Mouse (Mus musculus) NIH3T3 (cell line): ENCODE results near the gene Sufu.

Source experiments
- DNase-seq: peaks from one replicate; pipeline ENCODE4 v3.0.0-alpha.2; 2012; ENCODE audit warnings: low read depth

Gene Sufu

DNA sequence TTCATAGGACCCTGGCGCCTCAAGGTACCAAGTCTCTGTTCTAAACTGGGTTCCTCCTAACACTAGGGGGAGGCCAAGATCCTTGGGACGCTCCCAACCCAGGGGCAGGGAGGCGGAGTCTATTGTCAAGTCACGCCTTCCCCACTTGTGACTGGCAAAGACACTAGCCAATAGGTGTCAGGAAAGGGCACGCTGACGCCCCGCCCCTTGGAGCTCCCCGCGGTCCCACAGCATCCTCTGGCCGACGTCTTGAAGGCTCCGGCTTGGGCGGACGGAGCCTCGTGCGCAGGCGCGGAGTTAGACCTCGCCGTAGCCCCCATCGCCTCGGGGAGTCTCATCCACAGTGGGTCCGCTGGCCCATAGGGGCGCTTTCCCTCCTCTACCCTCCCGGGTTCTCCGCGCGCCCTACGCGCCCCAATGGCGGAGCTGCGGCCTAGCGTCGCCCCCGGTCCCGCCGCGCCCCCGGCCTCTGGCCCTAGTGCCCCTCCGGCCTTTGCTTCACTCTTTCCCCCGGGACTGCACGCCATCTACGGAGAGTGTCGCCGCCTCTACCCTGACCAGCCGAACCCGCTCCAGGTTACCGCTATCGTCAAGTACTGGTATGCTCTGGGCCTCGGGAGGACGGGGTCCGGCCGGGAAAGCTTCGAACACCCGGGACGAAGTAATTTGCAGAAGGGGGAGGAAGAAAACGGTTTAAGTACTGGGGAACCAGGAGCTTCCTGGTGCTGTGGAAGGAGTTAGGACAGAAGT lies at the start of gene Sufu:
Gene Sufu (plus strand): TSS at position 211 of the 750 bp plus-strand sequence.
- peak; percentile 100 for DNase-seq

DNA sequence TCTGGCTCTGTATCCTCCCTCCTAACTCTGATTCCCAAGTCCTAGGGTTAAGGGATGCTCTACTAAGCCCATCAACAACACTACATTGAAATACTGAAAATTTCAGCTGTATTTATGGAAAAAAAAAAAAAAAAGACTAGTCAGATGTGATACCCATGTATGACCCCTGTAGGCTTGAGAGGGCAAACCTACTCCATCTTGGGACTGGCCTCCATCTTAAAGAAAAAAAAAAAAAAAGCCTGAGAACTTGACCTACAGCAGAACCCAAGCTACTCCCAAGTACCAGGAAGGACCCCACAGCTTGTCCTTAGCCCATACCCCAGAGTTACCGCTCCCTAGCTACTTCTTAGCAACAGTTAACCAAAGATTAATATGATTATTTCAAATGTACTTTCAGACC lies 49.5 kb upstream of the Sufu start:
- no peak for DNase-seq

DNA sequence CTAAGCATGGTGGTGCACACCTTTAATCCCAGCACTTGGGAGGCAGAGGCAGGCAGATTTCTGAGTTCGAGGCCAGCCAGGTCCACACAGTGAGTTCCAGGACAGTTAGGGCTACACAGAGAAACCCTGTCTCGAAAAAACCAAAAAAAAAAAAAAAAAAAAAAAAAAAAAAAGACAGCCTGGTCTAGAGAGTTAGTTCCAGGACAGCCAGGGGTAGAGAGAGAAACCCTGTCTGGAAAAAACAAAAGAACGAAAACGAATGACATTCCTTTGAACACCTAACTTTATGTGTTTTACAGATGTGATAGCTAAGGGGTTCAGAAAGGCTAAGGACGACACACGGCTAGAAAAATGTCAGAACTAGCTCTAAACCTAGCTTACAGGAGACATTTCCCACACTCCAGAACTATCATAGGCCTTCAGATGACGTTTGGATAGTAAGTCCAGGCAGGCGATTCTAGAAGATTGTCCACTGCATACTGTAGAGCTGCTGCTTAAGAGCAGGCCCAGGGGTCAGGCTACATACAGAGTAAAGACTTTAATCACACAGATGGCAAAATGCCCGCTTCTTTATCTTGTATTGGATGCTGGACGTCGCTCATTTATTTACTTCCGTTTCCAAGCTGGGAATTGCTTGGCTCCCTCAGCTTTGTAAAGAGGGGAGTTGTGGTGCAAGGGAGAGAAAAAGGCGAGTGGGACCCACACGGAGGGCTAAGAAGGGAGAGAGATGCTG lies 48.6 kb upstream of the Sufu start:
- peak; percentile 63 for DNase-seq

DNA sequence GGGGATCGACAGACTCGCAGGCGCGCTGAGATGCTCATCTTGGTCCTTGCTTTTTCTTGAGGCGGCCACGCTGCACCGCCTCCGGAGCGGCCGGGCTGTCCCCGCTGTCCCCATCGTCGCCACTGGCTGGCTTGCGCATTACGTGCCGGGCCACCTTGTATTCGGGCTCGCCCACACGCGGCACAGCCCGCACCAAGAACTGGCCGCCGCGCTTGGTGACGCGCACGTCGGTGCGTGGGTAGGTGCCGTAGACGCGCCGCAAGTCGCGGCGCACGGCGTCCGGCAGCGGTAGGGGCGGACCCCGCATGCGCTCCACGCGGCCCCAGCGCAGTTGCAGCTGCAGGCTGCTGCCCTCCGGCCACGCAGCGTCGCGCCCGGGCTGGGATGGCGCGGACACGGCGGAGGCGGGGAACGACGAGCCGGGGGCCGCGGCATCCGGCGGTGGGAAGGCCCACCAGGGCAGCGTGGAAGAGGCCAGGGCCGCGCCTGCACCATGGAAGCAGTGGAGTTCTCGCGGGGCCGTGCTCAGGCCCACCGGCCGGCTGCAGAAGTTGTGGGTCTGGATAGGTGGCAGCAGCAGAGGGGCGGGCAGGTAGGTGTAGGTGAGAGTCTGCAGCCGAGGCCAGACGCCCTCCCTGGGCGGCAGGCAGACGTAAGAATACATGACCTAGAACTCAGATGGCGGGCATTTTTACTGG lies 47.8 kb upstream of the Sufu start:
- peak; percentile 87 for DNase-seq

DNA sequence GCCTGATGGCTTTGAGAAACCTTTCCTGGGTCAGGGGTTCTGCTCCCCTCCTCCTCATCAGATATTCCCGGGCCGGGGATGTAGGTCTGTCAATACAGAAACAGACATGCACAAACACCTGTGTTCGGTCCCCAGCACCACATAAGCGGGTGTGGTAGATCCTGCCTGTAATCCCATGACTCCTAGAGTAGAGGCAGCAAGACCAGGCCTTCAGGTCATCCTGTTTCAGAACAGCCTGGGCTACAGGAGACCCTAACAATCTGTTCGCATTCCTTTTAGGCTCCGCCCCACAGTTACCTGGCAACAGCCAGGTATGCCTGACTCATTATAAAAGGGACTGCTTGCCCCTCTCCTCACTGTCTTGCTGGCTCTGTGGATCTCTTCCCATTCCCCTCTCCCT lies 47.1 kb upstream of the Sufu start:
- no peak for DNase-seq

DNA sequence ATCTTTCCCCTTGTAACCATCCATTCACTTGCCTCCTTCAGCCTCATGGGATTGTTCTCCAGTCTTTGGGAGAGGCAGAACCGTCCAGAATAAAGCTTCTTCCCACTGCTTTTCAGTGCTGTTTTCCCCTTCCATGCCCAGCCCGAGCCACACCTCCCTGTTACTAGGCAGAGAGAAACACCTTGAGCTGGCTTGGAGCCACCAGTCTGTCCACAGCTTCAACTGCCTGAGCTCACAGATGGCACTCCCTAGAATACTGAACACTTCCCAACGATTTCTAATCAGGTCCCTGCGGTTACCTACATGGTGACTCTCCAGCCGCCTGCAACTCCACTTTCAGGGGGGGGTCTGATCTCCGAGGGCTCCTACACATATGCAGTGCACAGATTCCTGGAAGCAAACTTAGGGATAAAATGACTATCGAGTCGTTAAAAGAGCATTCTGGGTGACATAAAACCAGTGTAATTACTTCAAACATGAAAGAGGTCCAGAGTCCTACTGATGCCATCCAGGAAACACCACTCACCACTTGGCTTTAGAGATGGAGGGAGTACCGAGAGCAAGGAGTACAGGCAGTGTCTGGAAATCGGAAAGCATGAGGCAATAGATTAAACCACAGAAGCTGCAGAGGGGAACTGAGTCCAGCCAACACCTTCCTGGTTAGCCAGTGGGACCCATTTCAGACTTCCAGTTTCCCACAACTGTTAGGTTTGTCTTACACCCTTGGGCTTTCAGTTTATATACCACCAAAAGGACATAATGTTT lies 46.3 kb upstream of the Sufu start, which contains the start of gene 2310034G01Rik:
Gene 2310034G01Rik (minus strand): TSS at position 135 of the 765 bp plus-strand sequence.
- DNase-seq = no peak

DNA sequence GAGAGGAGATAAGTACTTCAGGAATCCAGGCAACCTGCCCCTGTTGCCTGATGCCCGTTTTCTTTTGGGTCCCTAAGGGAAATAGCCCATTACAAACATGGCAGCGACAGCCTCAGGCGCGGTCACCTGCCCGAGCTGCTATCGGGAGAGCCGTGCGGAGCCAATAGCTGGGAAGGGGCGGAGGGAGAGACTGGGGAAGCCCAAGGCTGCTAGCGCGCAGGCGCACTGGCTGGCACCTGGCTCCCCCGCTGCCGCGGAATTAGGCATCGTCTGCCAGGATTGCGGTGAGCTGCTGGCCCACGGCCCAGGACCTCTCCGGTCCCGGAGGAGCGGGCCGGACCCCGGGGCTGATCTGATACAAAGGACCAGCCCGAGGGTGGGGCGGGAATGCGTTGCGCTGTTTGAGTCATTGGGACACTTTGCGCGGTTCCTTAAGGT lies 40.0 kb upstream of the Sufu start:
- DNase-seq = peak; percentile 71

DNA sequence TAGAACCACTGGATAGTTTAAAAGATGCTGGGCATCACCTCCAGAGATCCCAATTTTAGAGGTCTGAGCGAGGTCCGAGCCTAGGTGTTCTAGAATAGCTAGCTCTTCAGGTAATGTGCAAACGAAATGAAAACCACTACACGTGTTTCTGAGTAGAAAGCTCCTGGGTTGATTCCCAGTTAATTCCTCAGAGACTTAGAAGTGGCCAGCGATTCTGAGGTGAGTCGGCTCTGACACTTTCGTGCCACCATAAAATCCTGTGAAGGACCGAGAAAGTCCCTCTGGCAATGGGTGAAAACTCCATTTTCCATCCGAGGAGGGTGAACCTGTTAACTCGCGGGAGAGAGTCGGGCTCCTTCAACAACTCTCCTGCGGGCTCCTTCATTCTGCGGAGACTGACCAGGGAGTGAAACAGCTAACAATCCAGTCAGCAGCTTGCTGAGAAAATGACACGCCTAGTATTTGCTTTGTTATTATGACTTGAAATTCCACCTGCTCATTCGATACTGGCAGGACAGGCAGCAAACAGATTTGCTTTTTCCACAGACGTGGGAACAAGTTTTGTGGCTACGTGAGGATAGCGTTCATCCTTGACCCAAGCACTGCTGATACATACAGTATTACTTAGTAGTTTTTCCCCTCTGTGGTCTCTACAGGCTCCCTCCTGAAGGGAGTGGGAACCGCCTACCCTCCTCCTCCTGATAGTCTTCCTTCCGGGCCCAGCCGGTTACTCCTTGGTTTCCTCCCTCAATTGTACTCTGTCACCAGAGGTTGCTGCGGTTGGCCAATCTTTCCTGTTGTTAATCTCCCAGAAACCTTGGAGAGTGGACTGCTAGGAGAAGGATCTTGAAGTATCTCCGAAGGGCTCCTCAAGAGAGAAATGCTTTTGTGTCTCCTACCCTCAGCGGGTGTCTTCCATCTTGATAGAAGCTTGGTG lies 39.1 kb upstream of the Sufu start:
- no peak for DNase-seq

DNA sequence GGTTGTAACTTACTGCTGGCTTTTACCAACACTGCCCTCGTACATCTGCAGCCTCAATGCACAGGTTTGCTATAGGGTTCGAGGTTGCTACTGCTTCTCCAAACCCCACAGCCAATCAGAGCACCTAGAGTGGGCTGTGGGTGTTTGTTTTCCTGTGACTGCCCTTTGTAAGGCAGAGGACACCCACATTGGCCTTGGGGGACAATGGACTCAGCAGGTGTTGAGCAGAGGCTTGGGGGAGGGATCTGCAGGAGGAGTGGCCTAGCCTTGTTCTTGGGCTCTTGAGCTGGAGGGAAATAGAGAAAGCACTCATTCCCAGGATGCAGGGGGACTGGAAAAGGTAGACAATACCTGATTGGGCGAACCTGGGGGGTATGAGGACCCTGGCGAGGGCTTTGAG lies 38.3 kb upstream of the Sufu start:
- DNase-seq = no peak

DNA sequence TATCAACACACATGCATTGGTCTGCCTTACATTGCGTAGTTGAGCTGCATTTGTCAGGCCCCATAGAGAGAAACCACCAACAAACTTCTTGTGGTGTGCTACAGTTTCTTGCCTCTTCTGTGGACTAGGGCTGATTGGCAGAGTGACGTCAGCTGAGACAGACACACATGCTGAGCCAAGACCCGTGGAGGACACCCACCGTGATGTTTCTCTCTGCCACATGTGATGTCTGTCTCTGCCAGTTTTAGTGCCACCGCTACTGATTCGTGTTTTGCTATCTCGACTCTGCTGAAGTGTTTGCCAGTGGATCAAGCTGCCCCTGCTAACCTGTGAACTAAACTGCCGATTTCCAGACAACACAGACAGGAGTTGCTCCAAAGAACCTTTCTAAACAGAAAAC lies 34.6 kb upstream of the Sufu start:
- no peak for DNase-seq

DNA sequence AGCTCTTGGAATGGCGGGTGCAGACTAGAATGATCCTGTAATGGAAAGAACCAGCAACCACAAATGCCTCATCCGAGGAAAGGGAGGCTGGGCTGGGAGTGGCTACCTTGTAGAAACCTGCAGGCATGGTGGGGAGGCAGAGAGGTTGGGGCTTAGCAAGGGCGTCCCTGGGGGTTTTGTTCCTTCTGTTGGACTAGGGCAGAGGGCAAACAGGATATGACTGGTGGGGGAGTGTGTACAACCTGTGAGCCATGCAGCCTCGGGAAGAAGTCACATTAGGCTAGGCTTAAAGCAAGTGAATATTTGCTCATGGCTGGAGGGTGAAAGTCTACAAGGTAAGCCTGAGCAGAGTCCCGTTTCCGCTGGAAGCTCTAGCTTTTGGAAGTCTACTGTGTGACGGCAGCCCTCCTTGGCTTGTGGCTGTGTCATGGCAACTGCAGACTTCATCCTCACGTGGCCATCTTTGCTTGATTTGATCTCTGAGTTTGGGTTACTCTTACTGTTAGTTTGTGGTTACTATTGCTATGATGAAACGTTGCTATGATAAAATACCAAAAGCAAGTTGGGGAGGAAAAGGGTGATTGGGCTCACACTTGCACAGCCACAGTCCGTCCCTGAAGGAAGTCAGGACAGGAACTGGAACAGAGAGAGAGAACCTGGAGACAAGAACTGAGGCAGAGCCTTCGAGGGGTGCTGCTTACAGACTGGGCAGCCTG lies 33.2 kb upstream of the Sufu start:
- no peak for DNase-seq

DNA sequence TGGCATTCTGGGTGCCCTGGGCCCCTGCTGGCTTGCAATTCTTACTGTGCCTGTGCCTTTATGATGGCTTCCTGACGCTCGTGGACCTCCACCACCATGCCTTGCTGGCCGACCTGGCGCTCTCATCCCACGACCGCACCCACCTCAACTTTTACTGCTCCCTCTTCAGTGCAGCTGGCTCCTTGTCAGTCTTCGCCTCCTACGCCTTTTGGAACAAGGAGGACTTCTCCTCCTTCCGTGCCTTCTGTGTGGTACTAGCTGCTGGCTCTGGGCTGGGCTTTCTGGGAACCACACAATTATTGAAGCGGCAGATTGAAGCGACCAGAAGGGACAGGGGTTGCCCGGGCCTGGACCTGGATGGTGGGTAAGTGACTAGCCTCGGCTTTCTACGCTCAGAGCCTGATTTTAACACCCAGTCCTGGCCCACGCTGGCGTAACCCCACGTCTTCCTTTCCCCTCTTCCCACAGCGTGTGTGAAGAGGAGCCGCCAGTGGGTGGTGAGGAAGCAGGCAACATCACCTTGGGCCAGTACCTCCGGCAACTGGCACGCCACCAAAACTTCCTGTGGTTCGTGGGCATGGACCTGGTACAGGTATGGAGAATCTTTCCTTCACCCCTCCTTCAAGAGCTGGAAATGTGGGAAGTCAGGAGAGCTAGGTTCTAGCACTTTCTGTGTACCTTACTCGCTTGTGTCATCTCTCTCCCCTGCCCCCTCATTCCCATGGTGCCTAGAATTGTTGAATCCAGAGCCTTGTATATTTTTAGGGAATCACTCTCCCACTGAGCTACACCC lies 28.7 kb upstream of the Sufu start:
- no peak for DNase-seq

DNA sequence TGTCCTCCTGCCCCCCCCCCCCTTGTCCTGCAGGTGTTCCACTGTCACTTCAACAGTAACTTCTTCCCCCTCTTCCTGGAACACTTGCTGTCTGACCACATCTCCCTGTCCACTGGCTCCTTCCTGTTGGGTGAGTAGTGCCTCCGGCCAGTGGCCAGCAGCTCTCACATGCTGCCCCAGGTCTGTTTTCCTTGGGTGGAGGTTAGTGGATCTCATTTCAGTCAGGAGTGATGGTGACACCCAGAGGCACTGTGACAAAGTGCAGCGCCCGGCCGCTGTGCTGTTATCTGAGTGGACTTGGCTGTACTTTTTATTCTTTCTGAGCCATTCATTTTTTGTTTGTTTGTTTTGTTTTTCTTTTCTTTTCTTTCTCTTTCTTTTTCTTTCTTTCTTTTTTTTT lies 27.5 kb upstream of the Sufu start:
- DNase-seq = peak; percentile 91

DNA sequence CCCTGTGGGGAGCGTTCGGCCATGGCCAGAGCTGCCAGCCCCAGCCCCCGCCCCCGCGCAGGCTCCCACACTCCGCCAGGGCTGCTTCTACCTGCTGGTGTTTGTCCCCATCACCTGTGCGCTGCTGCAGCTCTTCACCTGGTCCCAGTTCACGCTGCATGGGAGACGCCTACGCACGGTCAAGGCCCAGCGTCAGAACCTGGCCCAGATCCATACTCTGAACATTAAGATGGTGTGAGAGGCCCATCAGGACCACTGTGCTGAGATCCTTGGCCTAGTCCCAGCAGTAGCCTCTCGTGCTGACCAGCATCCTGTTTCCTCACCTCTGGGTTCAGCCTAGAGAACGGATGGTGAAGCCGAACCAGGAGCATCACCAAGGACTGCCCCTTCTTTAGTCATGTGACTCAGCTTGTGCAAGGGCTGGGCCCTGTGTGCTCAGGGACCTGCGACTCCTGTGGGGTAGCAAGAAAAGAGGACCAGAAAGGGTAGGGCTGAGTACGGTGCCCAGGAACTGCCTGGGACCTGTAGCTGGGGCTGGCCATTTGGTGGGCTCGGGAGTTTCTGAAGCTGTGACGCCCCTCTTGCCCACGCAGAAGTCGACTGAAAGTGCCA lies 22.1 kb upstream of the Sufu start:
- DNase-seq = peak; percentile 37

DNA sequence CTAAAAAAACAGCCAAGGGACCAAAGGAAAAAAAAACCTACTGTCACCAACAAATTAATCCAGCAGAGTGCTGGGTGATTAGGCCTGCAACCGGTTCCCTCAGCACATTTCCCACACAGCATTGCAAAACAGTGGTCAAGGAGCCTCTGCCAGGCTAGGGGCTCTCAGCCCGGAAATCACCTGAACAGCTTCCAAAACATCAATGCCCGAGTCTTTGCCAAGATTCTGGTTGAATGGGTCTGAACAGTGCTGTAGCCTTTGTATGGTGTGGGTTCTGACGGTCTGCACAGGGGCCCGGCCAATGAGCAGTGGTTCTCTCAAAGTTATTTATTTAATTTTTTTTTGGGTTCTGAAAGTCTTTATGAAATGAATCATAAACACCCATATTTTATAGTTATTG lies 21.2 kb upstream of the Sufu start:
- peak; percentile 73 for DNase-seq

DNA sequence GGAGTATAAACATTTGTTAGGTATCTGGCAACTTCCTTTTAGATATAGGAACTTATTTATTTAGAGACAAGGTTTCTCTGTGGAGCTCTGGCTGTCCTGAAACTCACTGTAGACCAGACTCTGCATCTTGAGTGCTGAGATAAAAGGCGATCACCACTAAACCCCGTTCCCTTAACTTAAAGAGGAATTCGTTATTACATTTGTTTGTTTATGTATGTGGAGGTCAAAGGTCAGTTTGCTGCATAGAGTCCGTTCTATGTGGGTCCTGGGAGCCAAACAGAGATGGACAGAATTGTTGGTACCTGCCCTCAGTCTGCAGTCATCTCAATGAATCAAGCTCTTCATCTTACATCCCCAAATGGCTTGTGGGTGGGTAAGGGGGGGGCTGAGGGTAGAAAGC lies 20.8 kb upstream of the Sufu start:
- no peak for DNase-seq

DNA sequence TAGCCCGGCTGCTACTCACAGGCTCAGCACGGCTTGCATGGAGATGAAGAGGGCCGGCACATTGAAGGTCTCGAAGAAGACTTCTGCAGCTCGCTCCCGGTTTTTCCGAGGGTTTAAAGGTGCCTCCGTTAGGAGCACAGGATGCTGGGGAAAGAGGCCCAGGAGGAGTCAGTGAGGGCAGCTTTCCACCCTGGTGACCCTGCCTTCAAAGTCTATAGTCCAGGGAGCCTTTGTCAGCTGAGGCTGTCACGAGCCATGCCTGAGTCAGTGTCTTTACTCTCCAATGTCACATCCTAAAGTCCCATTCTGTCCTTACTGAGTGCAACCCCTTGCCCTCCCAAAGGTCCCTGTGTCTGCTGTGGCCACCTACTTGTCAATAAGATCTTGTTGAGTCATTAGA lies 14.4 kb upstream of the Sufu start:
- DNase-seq = no peak

DNA sequence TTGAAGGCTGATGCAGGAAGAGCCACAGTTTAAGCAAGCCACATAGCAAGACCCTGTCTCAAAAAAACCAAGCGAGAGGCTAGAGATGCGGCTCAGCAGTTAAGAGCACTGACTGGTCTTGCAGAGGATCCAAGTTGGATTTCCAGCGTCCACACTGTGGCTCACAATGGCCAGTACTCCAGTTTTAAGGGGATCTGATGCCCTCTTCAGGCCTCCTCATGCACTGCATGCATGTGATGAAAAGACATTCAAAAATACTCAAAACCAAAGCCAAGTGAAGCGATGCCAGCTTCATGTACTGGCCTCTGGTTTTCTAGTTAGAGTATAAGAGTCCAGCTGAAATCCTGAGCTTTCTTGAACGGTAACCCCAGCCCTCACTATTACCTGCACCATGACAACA lies 6.8 kb upstream of the Sufu start:
- peak; percentile 48 for DNase-seq

DNA sequence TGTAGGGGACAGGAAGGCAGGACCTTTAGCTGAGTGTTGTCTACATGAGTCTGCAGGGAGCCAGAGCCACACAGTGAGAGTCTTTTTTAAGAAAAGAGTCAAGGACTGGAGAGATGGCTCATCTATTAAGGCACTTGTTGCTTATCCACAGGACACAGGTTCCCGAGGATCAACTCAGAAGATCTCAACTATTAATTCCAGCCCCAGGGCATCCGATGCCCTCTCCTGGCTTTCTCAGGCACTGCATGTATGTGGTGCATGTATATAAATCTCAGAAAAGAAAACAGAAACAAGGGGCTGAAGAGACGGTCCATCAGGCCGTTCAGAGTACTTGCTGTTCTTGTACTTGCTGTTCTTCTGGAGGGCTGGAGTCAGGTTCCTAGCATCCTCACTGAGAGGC lies 4.7 kb upstream of the Sufu start:
- peak; percentile 83 for DNase-seq
